Mouse (Mus musculus): ENCODE measurements at regions not wholly inside any gene's neighbourhood (a gene's known extent, or its start where the extent isn't known, plus 50 kb on each side); places are given as distances from the start of the nearest gene placed in this dataset.

GRCm38 (mm10) chrX:51294797-51295506, 88.6 kb upstream of the Mbnl3 start:
- peak; percentile 49 to 78 for DNase-seq

GRCm38 (mm10) chrX:51292310-51292709, 86.0 kb upstream of the Mbnl3 start:
- peak; percentile 31 to 42 for DNase-seq

DNA sequence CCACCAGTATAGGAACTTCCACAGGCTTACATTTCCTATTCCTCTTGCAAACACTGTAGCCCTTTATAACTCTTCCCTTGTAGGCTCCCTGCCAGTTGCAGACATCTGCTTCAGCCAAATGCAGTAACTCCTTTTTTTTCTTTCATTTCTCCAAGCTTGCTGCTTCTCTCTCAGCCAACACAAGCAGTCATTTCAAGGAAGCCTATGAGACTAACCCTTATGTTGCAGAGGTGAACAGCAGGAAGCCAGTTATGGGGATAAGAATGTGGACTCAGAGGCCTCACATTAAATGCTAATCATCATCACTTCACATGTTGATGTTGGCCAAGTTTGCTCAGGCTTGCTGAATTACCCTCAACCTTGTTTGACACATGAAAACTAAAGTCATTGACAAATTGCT, 71.9 kb upstream of the Mbnl3 start:
- no peak for DNase-seq

DNA sequence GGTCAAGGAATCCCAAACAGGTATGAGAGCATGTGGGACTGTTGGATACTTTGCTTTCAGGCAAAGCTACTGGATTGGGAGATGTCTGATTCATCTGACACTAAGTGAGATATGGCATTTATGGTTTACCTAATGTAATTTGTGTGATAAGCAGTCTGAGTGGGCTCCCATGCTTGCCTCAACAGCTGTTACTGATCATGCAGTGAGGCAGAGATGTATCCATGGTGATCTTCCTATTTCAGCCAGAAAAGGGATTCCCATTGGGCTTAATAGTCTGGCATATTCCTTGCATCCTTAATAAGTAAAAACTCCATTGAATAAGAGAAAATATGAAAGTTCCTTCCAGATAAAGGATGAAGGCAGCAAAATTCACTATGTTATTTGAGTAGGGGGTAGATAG, 58.4 kb upstream of the Mbnl3 start:
- DNase-seq = no peak
